Mouse (Mus musculus): Measurements from ENCODE around the gene Snx29.

DNA sequence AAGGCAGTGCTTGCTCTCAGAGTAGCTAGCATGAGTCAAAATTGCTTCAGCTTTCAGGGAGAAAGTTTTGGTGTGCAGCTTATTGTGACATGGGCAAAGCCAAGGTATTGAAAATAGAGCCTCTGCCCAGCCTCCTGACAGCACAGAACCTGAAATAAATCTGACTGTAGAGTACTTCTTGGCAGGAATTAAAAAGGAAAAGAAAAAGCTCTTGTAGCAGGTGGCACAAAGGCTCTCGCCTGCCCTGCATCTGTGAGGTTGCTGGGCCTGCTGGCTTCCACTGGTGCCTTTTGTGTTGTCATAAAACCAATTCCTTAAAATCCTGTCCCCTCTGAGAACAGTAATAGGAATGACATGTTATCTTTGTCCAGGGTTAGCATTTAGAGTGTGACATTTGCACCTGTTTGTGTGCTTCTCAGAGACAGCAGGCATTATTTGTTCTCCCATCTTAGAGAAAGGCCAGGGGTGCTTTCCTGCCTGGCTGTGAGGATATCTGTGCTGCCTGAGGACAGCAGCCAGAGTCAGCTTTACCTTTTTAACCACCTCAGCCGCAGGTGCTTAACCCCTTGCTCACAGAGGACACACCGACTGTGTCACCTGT, 289.9 kb downstream of the Snx29 start:
- no peak for TF ChIP-seq CTCF (IDR thresholded peaks at IDR 0.05)
- no peak for TF ChIP-seq EP300 (IDR thresholded peaks at IDR 0.05; ENCODE audit: insufficient read depth, low read depth, low read length)
- no peak for TF ChIP-seq POLR2A (IDR thresholded peaks at IDR 0.05; ENCODE audit: insufficient read depth, low read depth, low read length)

Data from heart, adult 2 months (tissue).